Mouse (Mus musculus): Measurements from ENCODE around the gene Utp11. TPM values are rescaled to one million over a fixed set of nuclear protein-coding genes. Genes with fewer than 3 reads are reported as not detected.
"Not testable (repeated sequence)": the region's sequence is repeated elsewhere in the genome, so short reads cannot be mapped to it uniquely, and the experiment has no call there.

Utp11 gene
- polyA plus RNA-seq, 1 experiment from 2014 or later: 34.5 TPM

DNA sequence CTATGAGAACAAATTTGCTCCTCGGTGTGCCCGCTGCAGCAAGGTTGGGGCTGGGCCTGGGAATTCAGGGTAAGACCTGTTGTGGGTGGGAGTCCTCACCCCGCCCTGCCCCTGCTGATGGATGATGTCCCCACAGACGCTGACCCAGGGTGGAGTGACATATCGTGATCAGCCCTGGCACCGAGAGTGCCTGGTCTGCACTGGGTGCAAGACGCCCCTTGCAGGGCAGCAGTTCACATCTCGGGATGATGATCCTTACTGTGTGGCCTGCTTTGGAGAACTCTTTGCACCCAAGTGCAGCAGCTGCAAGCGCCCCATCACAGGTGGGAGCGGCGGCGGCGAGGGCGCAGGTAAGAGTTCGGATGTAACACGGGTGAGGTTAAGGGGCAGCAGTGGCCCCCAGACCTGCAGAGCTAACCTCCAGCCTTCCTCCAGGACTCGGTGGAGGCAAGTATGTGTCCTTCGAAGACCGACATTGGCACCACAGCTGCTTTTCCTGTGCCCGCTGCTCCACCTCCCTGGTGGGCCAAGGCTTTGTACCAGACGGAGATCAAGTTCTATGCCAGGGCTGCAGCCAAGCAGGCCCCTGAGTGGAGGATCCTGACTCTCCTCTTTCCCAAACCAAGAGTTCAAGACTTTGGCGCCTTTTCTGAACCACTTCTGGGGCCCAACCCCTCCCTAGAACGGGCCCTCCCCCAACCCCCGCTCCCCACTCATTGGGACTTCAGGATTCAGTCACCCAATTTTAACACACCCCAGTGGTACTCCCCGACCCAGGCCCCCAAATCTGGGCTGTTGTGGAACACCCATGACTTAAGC is 14.2 kb upstream of the Utp11 start:
- not testable (repeated sequence) for H3K27ac ChIP-seq (ENCODE audit: low read depth, low read length); DNase-seq (ENCODE audit: low spot score); H3K4me2 ChIP-seq (ENCODE audit: low read length); ATAC-seq; H3K36me3 ChIP-seq (ENCODE audit: control insufficient read depth, insufficient read depth, low read length); H3K9me3 ChIP-seq (replicated peaks; ENCODE audit: control insufficient read depth, low read length); H3K4me3 ChIP-seq (ENCODE audit: low read depth, low read length); H3K9ac ChIP-seq (ENCODE audit: low read length)
- Histone ChIP-seq H3K27me3 (replicated peaks; ENCODE audit: control insufficient read depth, insufficient read depth, low read length) (peaks cover 15% of the 10 kb centered on the region; the same call in 1 of the 2 replicates), H3K4me1 (ENCODE audit: control insufficient read depth, insufficient read depth, low read length) (peaks cover 22% of the 10 kb centered on the region)
- 87% methylated on average over 25 of the region's 25 CpGs for WGBS

DNA sequence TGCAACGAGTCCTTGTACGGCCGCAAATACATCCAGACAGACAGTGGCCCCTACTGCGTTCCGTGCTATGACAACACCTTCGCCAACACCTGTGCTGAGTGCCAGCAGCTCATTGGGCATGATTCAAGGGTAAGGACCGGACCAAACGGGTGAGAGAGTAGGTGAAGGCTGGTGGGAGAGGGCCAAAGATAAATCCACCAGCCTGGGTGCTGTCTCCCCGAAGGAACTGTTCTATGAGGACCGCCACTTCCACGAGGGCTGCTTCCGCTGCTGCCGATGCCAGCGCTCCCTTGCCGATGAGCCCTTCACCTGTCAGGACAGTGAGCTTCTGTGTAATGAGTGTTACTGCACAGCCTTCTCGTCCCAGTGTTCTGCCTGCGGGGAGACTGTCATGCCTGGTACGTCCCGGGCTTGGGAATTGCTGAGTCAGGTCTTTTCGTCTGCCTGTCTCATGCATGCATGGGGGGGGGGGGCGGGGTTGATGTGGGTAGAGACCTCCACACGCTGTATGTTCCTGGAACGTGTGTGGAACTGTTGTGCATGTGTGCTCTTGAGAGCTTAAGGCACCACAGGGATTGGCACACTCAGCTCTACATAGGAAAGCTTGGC is 12.4 kb upstream of the Utp11 start:
- 87% methylated on average over 23 of the region's 23 CpGs for WGBS
- H3K27ac ChIP-seq (ENCODE audit: low read depth, low read length): no peak overlapping the region

DNA sequence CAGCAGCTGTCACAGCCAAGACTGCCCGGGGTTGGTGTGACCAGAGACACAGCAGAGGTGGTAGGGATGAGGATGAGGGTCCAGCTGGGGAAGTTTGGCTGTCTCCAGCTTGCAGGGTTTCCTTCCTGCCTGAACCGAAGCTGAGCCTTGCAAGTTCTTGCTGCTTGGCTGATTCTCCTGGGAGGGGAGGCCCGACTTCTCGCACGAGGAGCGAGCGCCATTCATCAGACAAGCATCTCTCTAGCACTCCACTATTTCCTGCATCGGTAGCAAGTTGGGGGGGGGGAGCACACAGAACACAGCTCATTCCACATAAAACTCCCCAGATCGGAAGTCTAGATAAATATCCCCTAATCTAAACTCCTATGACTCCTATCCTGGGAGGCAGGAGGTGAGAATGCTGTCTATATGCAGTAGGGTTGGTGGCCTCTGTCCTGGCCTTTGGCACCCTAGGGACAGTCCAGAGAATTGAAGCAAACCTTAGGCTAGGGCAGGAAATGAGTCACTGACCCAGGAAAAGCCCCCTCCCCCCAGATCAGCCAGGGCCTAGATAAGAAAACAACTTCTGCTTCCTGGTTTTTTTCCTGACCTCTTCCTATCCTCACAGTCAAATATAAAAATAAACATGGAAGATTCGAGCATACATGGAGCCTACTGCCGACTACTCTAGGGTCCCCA is 11.5 kb upstream of the Utp11 start:
- H3K4me1 ChIP-seq (ENCODE audit: control insufficient read depth, insufficient read depth, low read length): peaks cover 30% of the 10 kb centered on the region
- DNase-seq (ENCODE audit: low spot score) (peak; percentile 13), ATAC-seq (no peak)
- peak overlapping the region; percentile 74; the same call in 1 of the 2 replicates for H3K27ac ChIP-seq (ENCODE audit: low read depth, low read length)
- WGBS: 26% methylated on average over 11 of the region's 11 CpGs
- H3K36me3 ChIP-seq (ENCODE audit: control insufficient read depth, insufficient read depth, low read length): no peaks in the 10 kb centered on the region
- peak overlapping the region; percentile 14; the same call in 1 of the 2 replicates for H3K4me2 ChIP-seq (ENCODE audit: low read length)
- peaks cover 11% of the 10 kb centered on the region; the same call in 1 of the 2 replicates for H3K27me3 ChIP-seq (replicated peaks; ENCODE audit: control insufficient read depth, insufficient read depth, low read length)
- no peak overlapping the region for H3K4me3 ChIP-seq (ENCODE audit: low read depth, low read length)
- H3K9ac ChIP-seq (ENCODE audit: low read length): peak overlapping the region; percentile 44; the same call in 1 of the 2 replicates
- H3K9me3 ChIP-seq (replicated peaks; ENCODE audit: control insufficient read depth, low read length): no peaks in the 10 kb centered on the region

More for the DNA sequence above, 12.4 kb upstream of the Utp11 start:
- no peak overlapping the region for H3K9ac ChIP-seq (ENCODE audit: low read length)
- peaks cover 32% of the 10 kb centered on the region for H3K4me1 ChIP-seq (ENCODE audit: control insufficient read depth, insufficient read depth, low read length)
- no peak for ATAC-seq
- no peaks in the 10 kb centered on the region for H3K36me3 ChIP-seq (ENCODE audit: control insufficient read depth, insufficient read depth, low read length)
- no peaks in the 10 kb centered on the region for H3K9me3 ChIP-seq (replicated peaks; ENCODE audit: control insufficient read depth, low read length)
- H3K27me3 ChIP-seq (replicated peaks; ENCODE audit: control insufficient read depth, insufficient read depth, low read length): peaks cover 16% of the 10 kb centered on the region; the same call in 1 of the 2 replicates
- DNase-seq (ENCODE audit: low spot score): no peak
- H3K4me2 ChIP-seq (ENCODE audit: low read length): no peak overlapping the region
- H3K4me3 ChIP-seq (ENCODE audit: low read depth, low read length): no peak overlapping the region

DNA sequence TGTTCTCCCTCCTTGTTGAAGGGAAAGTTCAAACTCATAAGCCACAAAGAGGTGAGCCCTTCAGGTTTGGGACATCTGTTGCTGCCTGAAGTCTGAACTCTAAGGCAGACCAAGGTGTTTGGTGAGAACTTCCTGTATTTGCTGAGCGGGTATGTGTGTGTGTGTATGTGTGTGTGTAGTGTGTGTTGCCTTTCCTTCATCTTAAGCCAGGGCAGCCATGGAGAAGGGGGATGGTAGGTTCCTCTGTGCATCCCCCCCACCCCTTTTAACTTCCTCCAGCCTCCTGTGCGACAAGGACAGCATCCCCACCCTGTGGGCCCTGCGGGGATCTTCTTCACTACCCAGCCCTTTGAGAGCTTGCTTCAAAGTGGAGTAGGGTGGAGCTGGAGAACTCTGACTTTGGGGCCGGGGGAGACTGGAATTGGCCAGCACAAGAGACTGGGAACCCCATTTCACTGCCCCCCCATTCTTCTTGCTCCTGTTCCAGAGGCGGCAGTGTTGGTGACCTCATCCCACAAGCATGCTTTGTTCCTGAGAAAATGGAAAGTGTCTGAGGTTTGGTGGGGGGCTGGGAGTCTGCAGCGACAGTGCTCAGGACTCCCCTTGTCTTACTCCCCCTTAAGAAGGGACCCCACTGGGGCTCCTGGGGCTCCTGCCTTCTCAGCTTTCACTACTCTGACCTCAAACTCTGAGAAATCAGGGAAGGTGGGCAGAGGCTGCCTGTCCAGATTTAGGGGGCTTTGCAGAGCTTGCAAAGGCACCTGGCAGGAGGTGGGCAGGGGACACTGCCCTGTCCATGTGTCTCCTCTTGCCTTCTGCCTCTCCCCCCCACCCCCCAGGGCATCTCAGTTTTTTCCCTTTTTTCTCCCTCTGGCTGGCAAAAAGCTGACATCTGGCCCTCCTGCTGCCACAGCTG is 10.7 kb upstream of the Utp11 start:
- Histone ChIP-seq H3K27ac (ENCODE audit: low read depth, low read length) (peak overlapping the region; percentile 74; the same call in 1 of the 2 replicates), H3K4me2 (ENCODE audit: low read length) (peak overlapping the region; percentile 14; the same call in 1 of the 2 replicates), H3K9me3 (replicated peaks; ENCODE audit: control insufficient read depth, low read length) (no peaks in the 10 kb centered on the region), H3K9ac (ENCODE audit: low read length) (peak overlapping the region; percentile 44), H3K36me3 (ENCODE audit: control insufficient read depth, insufficient read depth, low read length) (no peaks in the 10 kb centered on the region), H3K27me3 (replicated peaks; ENCODE audit: control insufficient read depth, insufficient read depth, low read length) (0 out of 2 replicates have a peak, but pooled peaks cover 7% of the 10 kb centered on the region), H3K4me1 (ENCODE audit: control insufficient read depth, insufficient read depth, low read length) (peaks cover 28% of the 10 kb centered on the region), H3K4me3 (ENCODE audit: low read depth, low read length) (no peak overlapping the region)
- WGBS: 0% methylated on average over 6 of the region's 6 CpGs
- ATAC-seq: no peak
- peak; percentile 41 for DNase-seq (ENCODE audit: low spot score)

DNA sequence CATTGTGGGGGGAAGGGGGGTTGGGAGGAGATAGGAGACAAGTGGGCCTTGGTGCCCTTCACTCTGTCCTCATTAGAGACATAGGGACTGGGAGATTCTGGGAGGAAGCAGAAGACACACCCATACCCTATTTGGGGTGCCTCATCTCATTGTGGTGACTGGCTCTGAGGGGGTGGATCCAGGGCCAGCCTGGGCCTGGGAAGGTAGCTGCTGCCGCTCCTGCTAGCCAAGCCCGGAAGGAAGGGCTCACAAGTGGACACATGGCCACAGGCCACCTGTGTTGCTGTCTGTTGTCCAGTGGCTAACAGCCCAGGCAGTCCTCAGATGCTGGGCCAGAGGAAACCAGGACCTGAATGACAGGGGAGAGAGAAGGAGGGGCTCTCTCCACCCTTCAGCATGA is 10.0 kb upstream of the Utp11 start:
- no peak for ATAC-seq
- H3K4me1 ChIP-seq (ENCODE audit: control insufficient read depth, insufficient read depth, low read length): peaks cover 21% of the 10 kb centered on the region
- 0 out of 2 replicates have a peak, but pooled peaks cover 4% of the 10 kb centered on the region for H3K27me3 ChIP-seq (replicated peaks; ENCODE audit: control insufficient read depth, insufficient read depth, low read length)
- H3K9ac ChIP-seq (ENCODE audit: low read length): no peak overlapping the region
- H3K27ac ChIP-seq (ENCODE audit: low read depth, low read length): no peak overlapping the region; the same call in 1 of the 2 replicates
- no peaks in the 10 kb centered on the region for H3K36me3 ChIP-seq (ENCODE audit: control insufficient read depth, insufficient read depth, low read length)
- no peak overlapping the region for H3K4me3 ChIP-seq (ENCODE audit: low read depth, low read length)
- no peak for DNase-seq (ENCODE audit: low spot score)
- WGBS: 11% methylated on average over 2 of the region's 2 CpGs
- no peak overlapping the region for H3K4me2 ChIP-seq (ENCODE audit: low read length)
- no peaks in the 10 kb centered on the region for H3K9me3 ChIP-seq (replicated peaks; ENCODE audit: control insufficient read depth, low read length)

DNA sequence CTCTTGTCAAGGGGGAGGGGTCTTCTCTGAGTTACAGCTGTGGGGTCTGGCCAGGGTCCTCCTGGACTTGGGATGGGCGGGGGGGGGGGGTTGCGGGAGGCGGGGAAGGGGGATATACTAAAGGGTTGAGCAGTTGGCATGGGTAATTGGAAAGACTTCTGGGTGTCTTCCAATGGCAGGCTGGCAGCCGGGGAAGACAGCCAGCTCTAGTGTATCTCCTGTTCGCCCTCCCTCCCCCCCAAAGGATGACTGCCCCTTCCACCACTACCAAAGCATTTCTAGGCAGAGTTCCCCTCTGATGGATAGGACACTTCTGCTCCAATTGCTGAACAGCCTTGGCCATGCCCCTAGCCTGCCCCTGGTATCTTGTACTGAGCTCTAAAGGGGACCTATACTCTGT is 8.5 kb upstream of the Utp11 start:
- Histone ChIP-seq H3K4me1 (ENCODE audit: control insufficient read depth, insufficient read depth, low read length) (peaks cover 21% of the 10 kb centered on the region), H3K36me3 (ENCODE audit: control insufficient read depth, insufficient read depth, low read length) (no peaks in the 10 kb centered on the region), H3K9me3 (replicated peaks; ENCODE audit: control insufficient read depth, low read length) (no peaks in the 10 kb centered on the region), H3K27ac (ENCODE audit: low read depth, low read length) (peak overlapping the region; percentile 15; the same call in 1 of the 2 replicates), H3K4me3 (ENCODE audit: low read depth, low read length) (0 out of 2 replicates have a peak overlapping the region, but pooled peaks have one; percentile 57), H3K4me2 (ENCODE audit: low read length) (peak overlapping the region; percentile 99), H3K27me3 (replicated peaks; ENCODE audit: control insufficient read depth, insufficient read depth, low read length) (0 out of 2 replicates have a peak, but pooled peaks cover 4% of the 10 kb centered on the region), H3K9ac (ENCODE audit: low read length) (no peak overlapping the region)
- WGBS: 22% methylated on average over 4 of the region's 5 CpGs
- DNase-seq (ENCODE audit: low spot score) (peak; percentile 67), ATAC-seq (peak; percentile 10; the same call in 1 of the 2 replicates)

DNA sequence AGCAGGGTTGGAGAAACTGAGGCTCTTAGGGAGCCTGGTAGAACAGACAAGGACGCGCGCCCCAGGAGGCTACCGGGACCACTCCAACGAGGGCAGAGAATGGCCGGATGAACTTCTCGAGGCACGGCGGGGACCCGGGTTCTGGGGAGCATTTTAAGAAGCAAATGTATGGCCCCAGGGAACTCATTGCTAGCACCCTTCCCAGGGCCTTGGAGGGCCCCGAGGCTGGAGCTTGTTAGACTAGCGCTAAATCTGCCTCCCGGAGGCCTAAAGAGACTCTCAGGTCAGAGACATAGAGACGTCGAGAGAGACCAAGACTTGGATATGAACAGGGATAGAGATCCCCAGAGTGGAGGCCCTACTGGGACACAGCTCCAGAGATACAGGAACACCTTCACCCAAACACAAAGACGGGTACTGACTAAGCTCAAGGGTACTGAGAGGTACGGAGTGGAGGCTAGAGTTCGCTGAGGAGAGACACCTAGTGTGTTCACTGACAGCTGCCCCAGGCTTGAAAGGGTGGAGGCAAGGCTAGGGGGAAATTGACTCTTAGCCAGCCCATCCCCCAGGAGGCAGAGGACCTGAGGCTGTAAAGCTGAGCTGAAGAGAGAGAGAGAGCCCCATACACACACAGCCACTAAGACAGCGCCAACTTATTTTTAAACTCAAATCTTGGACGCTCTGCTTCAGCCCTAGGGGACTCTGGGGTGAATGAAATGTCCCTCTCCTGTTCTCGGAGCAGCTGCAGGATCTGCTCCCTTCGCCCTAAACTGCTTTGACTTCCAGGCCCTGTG is 7.8 kb upstream of the Utp11 start:
- ATAC-seq (peak; percentile 19; the same call in 1 of the 2 replicates), DNase-seq (ENCODE audit: low spot score) (peak; percentile 37)
- Histone ChIP-seq H3K9ac (ENCODE audit: low read length) (peak overlapping the region; percentile 70), H3K9me3 (replicated peaks; ENCODE audit: control insufficient read depth, low read length) (no peaks in the 10 kb centered on the region), H3K4me1 (ENCODE audit: control insufficient read depth, insufficient read depth, low read length) (peaks cover 21% of the 10 kb centered on the region), H3K27ac (ENCODE audit: low read depth, low read length) (no peak overlapping the region; the same call in 1 of the 2 replicates), H3K4me3 (ENCODE audit: low read depth, low read length) (peak overlapping the region; percentile 57), H3K36me3 (ENCODE audit: control insufficient read depth, insufficient read depth, low read length) (no peaks in the 10 kb centered on the region), H3K27me3 (replicated peaks; ENCODE audit: control insufficient read depth, insufficient read depth, low read length) (0 out of 2 replicates have a peak, but pooled peaks cover 4% of the 10 kb centered on the region), H3K4me2 (ENCODE audit: low read length) (peak overlapping the region; percentile 99)
- 5% methylated on average over 22 of the region's 22 CpGs for WGBS

Data from forebrain, embryonic 14.5 days (tissue).